Mouse (Mus musculus): ENCODE data around the gene Hoxd10. TPM values are rescaled to one million over a fixed set of nuclear protein-coding genes. Genes with fewer than 3 reads are reported as not detected.

The Hoxd10 gene
- polyA plus RNA-seq, 1 experiment from 2014 or later, result 26.2 TPM

DNA sequence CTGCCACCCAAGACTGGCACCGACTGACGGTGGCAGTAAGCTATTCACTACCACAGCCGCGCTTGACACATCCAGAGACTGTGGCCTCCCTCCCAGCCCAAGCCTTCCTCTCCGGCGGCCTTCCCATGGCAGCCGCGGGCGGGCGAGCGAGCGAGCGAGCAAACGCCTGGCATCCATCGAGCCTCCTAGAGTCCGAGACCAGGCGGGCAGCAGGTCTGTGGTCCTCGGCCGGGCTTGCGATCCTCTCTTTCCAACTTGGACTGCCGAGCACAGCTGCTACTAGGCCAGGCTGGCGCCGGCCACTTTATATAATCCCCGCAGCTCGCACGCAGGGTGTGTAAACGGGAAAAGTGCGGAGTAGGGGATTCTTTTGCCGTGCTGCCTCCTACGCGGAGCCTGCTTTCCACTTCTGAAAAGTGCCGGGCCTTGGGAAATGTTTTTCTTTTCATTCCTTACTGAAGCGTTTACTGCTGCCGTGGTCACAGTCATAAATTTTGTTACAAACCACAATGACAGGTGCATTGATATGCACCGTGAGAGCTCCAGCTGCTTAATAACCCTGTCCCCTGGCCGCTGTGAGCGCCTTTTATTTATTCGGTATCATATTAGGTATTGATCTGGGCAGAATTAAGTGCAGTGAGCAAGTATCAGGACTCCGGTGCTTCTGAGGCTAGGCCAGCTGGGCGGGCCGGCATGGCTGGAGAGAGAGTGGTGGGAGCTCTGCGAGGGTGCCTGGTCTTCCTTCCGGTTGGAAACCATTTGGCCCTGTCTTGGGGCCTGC, 48.8 kb downstream of the Hoxd10 start:
- no peak for ATAC-seq (ENCODE audit: low FRiP score, low read depth)
- Histone ChIP-seq H3K9ac (no peak overlapping the region), H3K4me3 (peak overlapping the region; percentile 22), H3K27me3 (peaks cover 99% of the 10 kb centered on the region), H3K27ac (no peak overlapping the region), H3K36me3 (no peaks in the 10 kb centered on the region), H3K4me2 (replicated peaks) (peak overlapping the region; percentile 52), H3K4me1 (peaks cover 28% of the 10 kb centered on the region), H3K9me3 (no peaks in the 10 kb centered on the region)
- WGBS, result 2% methylated on average over 43 of the region's 43 CpGs

DNA sequence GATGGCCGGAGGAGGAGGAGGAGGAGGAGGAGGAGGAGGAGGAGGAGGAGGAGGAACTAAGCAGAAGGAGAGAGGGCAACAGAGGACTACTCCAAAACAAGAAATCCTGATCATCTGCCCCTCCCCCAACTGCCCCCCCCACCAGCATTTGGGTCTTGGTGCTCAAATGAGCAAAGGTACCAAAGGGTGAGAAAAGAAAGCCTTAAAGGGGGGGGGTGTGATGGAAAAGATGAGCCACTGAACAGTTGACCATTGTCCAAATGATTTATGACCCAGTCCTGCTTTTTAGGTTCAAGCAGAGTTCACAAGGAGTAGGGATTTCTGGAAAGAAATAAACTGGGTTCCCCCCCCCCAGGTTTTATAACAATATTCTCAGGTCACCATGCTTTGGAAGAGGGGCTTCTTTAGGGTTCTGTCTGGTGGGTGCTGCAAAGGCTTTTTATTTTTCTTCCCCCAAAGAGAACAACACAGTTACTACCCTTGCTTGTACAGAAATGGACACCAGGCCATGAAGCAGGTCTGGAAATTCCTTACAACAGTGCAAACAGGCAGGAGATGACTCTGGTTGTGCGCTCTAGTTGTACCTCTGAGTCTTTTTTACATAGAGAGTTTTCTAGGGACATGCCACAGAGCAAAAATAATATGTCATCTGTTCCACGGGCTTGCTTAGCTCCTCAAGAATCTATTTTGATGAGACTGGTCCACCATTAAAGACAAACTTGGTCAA, 49.7 kb downstream of the Hoxd10 start:
- H3K4me1 ChIP-seq, result peaks cover 23% of the 10 kb centered on the region
- H3K4me2 ChIP-seq (replicated peaks), result no peak overlapping the region
- H3K4me3 ChIP-seq, result no peak overlapping the region
- no peak overlapping the region for H3K27ac ChIP-seq
- WGBS, result 51% methylated on average over 2 of the region's 3 CpGs
- H3K36me3 ChIP-seq, result no peaks in the 10 kb centered on the region
- ATAC-seq (ENCODE audit: low FRiP score, low read depth), result no peak
- peaks cover 99% of the 10 kb centered on the region for H3K27me3 ChIP-seq
- H3K9me3 ChIP-seq, result no peaks in the 10 kb centered on the region
- no peak overlapping the region for H3K9ac ChIP-seq

DNA sequence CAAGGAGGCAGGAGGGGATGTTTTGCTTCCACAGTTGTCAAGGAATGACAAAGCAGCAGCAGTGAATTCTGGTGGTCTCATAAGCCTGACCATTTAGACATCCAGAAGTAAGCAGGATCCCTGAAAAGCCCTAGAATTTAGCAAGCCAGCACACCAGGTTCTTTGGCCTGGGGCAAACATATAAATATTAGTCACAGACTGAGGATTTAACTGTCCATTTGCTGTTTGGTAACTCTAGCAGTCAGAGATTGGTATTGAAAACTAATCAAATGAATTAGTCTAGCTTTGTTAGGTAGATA, 50.2 kb downstream of the Hoxd10 start:
- Histone ChIP-seq H3K27ac (no peak overlapping the region), H3K9me3 (no peaks in the 10 kb centered on the region), H3K4me1 (peaks cover 26% of the 10 kb centered on the region), H3K4me3 (no peak overlapping the region), H3K9ac (no peak overlapping the region), H3K27me3 (peaks cover 99% of the 10 kb centered on the region), H3K36me3 (no peaks in the 10 kb centered on the region), H3K4me2 (replicated peaks) (no peak overlapping the region)
- ATAC-seq (ENCODE audit: low FRiP score, low read depth), result no peak

MicroRNA genes within 50 kb of the gene (microRNA counts, 519-probe panel; counts per million panel counts)
- microRNA mmu-miR-10b, result 3,640 counts per million, percentile 67 among the panel's probes with 10 or more counts

Small RNA genes lying within 50 kb of the gene (microRNA-seq; reads per million reads assigned to microRNA genes)
- not detected for gene Gm44463
- gene Mir10b, result 14,911 reads per million, percentile 96 among the genes with 10 or more reads in this experiment

Other genes with a start within 250 kb of the Hoxd10 start
- 53.2 and 55.4 TPM in 2 replicates for gene Lnpk, start 112.5 kb upstream of the Hoxd10 start, polyA plus RNA-seq (2015; fragmentation: Nextera tagmentation; extraction: Ambion mirVana)
- 2.3 and 3.2 TPM in 2 replicates for gene Evx2, start 32.4 kb upstream of the Hoxd10 start, polyA plus RNA-seq (2015; fragmentation: Nextera tagmentation; extraction: Ambion mirVana)
- gene Hoxd13, start 23.6 kb upstream of the Hoxd10 start, polyA plus RNA-seq (2015; fragmentation: Nextera tagmentation; extraction: Ambion mirVana), result 48.5 and 55.5 TPM in 2 replicates
- gene Hoxd12, start 16.9 kb upstream of the Hoxd10 start, polyA plus RNA-seq (2015; fragmentation: Nextera tagmentation; extraction: Ambion mirVana), result 59.3 and 67.1 TPM in 2 replicates
- gene Hoxd11, start 12.4 kb upstream of the Hoxd10 start, polyA plus RNA-seq (2015; fragmentation: Nextera tagmentation; extraction: Ambion mirVana), result 19.1 TPM in 2 replicates
- gene Hoxd9, start 5.8 kb downstream of the Hoxd10 start, polyA plus RNA-seq (2015; fragmentation: Nextera tagmentation; extraction: Ambion mirVana), result 10.7 and 10.9 TPM in 2 replicates
- gene Hoxd8, start 12.7 kb downstream of the Hoxd10 start, polyA plus RNA-seq (2015; fragmentation: Nextera tagmentation; extraction: Ambion mirVana), result 7.3 and 7.5 TPM in 2 replicates
- 0.84 and 0.88 TPM in 2 replicates for gene Hoxd3, start 20.0 kb downstream of the Hoxd10 start, polyA plus RNA-seq (2015; fragmentation: Nextera tagmentation; extraction: Ambion mirVana)
- 0.32 and 0.55 TPM in 2 replicates for gene Hoxd4, start 20.0 kb downstream of the Hoxd10 start, polyA plus RNA-seq (2015; fragmentation: Nextera tagmentation; extraction: Ambion mirVana)
- gene Gm28230, start 34.8 kb downstream of the Hoxd10 start, polyA plus RNA-seq (2015; fragmentation: Nextera tagmentation; extraction: Ambion mirVana), result 0.08 and 0.26 TPM in 2 replicates
- gene Hoxd1, start 71.1 kb downstream of the Hoxd10 start, polyA plus RNA-seq (2015; fragmentation: Nextera tagmentation; extraction: Ambion mirVana), result 0.61 and 0.69 TPM in 2 replicates
- 110 and 121 TPM in 2 replicates for gene Mtx2, start 133.9 kb downstream of the Hoxd10 start, polyA plus RNA-seq (2015; fragmentation: Nextera tagmentation; extraction: Ambion mirVana)